Mouse (Mus musculus): Measurements from ENCODE around the gene Pramef12.

DNA sequence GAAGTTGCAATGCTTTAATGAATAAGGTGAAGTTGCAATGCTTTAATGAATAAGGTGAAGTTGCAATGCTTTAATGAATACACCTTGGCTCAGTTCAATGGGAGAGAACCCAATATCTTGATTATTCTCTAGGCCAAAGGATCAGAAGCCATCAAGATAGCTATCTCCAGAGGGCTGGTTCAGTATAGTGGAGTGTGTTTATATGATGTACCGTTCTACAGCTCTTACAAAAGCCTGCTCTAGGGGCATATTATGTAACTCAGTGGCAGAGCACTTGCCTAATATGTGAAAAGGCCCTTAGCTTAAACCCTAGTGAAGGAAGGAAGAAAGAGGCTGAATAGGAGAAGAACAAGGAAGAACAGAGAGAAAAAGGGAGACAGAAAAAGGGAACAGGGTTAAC lies 33.3 kb upstream of the Pramef12 start:
- no peak for TF ChIP-seq POLR2A (IDR thresholded peaks at IDR 0.05; ENCODE audit: insufficient read length, low read depth)
- no peak for TF ChIP-seq CEBPB (IDR thresholded peaks at IDR 0.05; ENCODE audit: insufficient read depth, poor library complexity, severe bottlenecking)
- TF ChIP-seq MYOD1 (IDR thresholded peaks at IDR 0.05; ENCODE audit: control insufficient read depth in 1 of 3, insufficient read length in 2 of 3, low read depth in 2 of 3), result no peak
- no peak for TF ChIP-seq E2F4 (IDR thresholded peaks at IDR 0.05; ENCODE audit: insufficient read depth)
- TF ChIP-seq TCF3 (IDR thresholded peaks at IDR 0.05; ENCODE audit: insufficient read length, low read depth), result no peak
- TF ChIP-seq MAX (IDR thresholded peaks at IDR 0.05; ENCODE audit: low read depth), result no peak
- TF ChIP-seq MYOG (IDR thresholded peaks at IDR 0.05; ENCODE audit: control insufficient read depth in 1 of 3, insufficient read depth in 1 of 3, insufficient read length in 2 of 3, low read depth in 2 of 3), result no peak
